Mouse (Mus musculus) kidney, adult 2 months (tissue): ENCODE data around the gene Prmt1.

Source experiments
- CTCF ChIP-seq: fragments of 200-500 bp; conservative IDR thresholded peaks from 2 replicates; pipeline ENCODE4 v1.5.1; 2011; ENCODE audit warnings: low read depth, mild to moderate bottlenecking, control low read depth, low read length, moderate library complexity, mixed read lengths; ENCODE audit not compliant: insufficient read depth, insufficient read length
- POLR2A ChIP-seq: fragments of 200-500 bp; IDR thresholded peaks from one replicate; pipeline ENCODE4 v1.6.1; 2011; ENCODE audit warnings: low read depth, low read length, control low read depth

DNA sequence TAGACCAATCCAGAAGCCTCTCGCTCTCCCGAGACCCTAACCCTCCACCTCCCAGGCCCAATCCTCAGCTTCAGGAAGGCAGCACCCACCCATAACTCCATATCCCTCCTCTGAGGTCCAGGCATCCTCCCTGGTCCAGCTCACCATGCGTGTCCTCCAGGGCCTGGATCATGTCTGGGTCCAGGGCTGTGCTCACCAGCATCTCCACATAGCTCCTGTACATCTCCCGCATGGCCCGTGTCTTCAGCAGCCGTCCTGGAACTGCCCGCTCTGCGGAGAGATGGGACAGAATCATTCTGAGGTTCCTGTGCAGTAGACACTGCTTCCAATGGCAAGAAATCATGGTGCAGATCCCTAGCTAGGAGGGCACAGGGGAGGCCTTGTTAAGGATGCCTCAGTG is 44.5 kb upstream of the Prmt1 start:
- TF ChIP-seq POLR2A, result no peak
- no peak for TF ChIP-seq CTCF
